Mouse (Mus musculus): ENCODE data around the gene Ccdc184.

The Ccdc184 gene

DNA sequence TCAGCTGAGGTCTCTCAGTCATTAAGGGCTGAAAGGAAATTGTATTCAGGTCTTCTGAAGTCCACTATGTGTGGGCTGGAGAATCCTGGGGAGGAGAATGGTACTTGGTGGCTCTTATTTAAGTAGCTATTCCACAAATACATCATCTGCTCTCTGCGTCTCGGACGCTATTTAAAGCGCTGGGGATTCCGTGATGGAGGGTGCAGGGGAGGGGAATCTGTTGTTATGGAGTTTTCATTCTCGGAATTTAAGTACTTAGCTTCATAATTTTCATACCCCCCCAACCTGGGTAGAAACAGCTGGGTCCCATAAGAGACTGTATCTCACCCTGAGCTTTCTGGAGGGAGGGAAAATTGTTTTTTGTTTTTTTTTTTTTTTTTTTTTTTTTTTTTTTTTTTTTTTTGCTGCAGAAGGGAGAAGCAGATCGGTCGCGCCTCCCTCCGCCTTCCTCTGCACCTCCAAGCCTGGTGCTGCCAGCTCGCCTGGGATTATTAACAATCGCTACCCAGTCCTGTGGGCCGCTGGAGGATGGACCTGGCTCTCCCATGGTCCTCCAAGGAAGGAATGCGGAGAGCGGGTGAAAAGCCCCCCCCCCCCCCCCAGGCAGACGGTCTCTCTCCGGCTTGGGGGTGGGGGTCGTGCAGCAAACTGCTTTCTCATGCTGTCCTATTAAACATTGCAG is at the start of gene Ccdc184:
Ccdc184 (plus strand) TSS at position 196 of the 682 bp plus-strand sequence.
- DNase-seq (ENCODE audit: low spot score in 2 of 2), result no peak

DNA sequence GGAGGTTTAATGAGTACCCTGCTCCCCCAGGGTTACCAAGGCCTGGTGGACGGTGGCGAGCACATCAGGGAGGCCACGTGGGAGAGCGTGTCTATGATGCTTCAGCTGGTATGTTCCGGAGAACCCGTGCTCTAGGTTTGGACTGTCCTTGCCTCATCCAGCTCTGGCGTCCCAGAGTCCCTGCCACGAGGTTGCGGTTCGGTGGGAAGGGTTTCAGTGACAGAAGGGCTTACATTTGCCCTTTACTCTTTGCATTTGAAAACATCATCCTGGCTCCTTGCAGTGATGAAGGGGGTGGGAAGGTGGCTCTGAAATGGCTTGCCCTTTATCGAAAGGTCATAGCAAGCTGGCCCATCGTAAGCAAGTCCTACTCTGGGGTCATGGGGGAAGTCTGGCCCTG is 47.6 kb upstream of the Ccdc184 start:
- DNase-seq (ENCODE audit: low spot score in 2 of 2), result no peak

DNA sequence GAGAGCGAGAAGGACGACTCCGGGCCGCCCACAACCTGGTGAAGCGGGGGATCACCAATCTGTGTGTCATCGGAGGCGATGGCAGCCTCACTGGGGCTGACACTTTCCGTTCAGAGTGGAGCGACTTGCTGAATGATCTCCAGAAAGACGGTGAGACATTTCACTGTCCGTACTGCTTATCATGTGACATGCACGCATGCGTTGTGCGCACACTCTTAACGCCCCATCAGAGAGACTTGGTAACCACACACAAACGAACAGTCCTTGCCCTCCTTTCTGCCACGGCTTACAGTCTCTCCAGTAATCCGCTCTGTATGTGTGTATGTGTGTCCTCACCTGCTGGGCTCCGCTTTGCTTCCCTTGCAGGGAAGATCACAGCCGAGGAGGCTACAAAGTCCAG is 46.1 kb upstream of the Ccdc184 start:
- no peak for DNase-seq (ENCODE audit: low spot score in 2 of 2)

DNA sequence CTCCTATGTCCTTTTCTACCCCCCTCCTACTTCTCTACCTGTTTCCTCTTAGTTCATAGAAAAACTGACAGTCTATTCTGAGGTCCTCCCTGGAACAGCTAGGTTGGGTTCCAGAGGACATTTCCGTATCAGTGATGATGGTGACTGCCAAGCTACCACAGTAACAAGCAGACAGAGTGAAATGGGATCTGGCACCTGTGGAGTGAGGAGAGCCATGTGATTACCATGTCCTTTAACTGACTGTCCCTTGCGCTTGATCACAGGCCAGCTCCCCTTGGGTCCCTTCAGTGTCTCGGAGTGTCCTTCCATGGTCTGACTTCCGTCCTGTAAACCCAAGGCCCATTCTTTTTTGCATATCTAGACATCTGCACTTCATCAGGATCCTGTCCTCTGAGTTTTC is 36.0 kb upstream of the Ccdc184 start:
- DNase-seq (ENCODE audit: low spot score in 2 of 2), result no peak

DNA sequence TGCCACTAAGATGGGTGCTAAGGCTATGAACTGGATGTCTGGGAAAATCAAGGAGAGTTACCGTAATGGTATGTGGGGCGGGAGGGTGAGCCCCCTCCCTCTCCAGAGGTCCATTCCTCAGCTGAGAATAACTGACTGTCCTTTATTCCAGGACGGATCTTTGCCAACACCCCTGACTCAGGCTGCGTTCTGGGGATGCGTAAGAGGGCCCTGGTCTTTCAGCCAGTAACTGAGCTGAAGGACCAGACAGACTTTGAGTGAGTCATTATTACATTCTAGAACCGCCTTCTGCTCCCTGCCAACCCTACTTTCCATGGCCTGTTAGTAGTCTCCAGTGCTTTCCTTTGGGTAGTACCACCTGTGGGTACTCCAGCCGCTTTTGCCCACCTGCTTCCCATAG is 35.5 kb upstream of the Ccdc184 start:
- no peak for DNase-seq (ENCODE audit: low spot score in 2 of 2)

DNA sequence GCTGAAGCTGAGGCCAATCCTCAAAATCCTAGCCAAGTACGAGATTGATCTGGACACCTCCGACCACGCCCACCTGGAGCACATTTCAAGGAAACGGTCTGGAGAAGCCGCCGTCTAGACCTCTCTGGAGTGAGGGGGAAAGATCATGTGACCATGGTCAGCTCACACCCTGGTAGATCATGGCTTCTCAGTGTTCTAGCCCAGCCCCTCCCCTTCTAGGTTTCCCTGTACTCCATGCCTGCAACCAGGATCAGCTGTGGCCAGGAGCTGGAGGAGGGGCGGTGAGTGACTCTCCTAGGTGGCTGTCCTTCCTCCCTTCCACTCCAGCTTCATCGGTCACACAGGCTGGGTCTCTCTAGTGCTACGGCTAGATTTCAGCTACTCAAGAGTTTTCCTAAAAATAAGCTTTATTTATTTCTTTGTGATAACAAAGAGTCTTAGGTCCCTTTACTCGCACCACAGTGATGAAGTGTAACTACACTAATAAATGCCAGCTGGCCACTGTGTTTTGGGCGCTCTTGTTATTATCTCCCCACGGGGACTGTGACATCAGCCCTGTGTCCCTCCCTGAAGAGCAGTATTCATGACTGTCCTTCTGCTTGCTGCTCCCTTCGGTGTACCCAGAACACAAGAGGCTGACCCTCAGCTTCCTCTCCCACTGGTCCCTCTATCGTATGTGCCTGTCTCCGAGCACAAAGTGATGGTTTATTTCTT is 34.9 kb upstream of the Ccdc184 start:
- DNase-seq (ENCODE audit: low spot score in 2 of 2), result no peak

DNA sequence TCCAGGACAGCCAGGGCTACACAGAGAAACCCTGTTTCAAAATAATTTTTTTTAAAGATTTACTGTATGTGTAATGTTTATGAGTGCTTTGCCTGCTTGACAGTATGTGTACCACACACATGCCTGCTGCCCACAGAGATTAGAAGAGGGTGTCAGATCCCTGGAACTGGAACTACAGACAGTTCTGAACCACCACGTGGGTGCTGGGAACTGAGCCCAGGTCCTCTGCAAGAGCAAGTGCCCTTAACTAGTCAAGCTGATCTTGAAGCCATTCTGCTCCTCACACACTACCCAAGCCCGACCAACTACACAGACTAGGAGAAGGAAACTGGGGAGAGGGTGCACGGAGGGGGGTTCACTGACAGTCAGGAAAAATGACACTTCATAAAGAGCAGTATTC is 33.5 kb upstream of the Ccdc184 start:
- DNase-seq (ENCODE audit: low spot score in 2 of 2), result no peak

DNA sequence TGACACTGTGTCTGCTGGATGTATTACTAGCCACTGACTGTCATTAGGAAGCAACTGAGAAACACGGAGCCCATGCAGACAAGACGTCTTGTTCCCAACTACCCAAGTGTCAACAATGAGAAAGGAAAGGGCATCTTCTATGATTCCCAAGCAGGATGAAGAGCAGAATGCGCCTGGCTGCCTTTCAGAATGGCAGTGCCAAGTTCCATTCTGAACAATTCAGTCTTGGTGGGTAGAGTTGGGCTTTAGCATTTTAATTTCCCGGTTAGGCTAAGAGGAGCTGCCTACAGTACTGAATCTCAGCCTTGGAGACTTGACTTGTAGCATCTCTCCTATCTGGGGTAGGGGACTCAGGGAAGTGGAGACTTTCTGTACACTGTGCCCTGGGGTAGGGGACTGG is 32.9 kb upstream of the Ccdc184 start:
- DNase-seq (ENCODE audit: low spot score in 2 of 2), result no peak

DNA sequence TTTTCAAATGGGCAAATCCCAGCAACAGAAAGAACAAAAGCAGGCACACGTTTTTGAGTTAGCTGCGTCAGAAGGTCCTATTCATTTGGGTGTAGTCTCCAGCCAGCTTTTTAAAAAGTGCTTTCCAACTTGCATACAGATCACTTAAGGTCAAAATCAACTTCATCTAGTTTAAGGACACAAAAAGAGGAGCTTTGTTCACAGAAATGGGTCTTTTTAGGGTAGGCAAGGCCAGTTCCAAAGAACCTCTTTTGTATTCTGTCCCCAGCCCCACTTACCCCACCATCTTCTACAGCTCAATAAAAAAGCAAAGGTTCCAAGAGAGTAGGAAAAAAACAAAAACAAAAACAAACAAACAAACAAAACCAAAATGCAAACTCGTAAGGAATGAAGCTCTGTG is 32.3 kb upstream of the Ccdc184 start:
- DNase-seq (ENCODE audit: low spot score in 2 of 2), result no peak

DNA sequence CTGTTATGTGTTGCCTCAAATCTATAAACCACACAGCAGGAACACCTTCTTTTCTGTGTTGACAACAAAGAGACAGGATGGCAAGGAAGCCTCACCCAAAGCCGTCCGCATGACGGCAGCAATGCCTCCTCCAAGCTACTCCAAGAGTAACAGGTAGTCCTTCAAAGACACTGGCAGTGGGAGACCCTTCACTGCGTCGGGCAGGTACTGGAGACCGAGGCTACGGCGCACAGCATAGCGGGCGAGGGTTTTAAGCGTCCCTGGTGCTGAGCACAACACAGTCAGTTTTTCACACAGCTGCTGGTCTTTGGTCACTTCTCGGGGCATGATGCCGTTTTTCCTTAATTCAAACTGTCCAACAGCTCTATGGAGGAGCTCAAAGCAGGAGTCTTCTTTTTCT is 31.3 kb upstream of the Ccdc184 start:
- no peak for DNase-seq (ENCODE audit: low spot score in 2 of 2)

DNA sequence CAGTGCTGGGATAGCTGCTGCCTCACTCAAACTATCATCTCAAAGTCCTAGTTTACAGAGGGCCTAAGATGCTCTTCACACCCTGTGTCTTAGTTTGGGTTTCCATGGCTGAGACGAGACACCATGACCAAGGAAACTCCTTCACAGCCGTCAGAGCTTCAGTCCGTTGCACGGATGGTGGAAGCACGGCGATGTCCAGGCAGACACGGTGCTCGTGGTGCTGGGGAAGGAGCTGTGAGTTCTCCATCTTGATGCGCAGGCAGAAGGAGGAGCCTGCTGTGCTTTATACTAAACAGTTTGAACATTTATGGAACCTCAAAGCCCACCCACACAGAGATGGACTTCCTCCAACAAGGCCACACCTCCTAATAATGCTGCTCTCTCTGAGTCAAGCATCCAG is 30.1 kb upstream of the Ccdc184 start:
- no peak for DNase-seq (ENCODE audit: low spot score in 2 of 2)

DNA sequence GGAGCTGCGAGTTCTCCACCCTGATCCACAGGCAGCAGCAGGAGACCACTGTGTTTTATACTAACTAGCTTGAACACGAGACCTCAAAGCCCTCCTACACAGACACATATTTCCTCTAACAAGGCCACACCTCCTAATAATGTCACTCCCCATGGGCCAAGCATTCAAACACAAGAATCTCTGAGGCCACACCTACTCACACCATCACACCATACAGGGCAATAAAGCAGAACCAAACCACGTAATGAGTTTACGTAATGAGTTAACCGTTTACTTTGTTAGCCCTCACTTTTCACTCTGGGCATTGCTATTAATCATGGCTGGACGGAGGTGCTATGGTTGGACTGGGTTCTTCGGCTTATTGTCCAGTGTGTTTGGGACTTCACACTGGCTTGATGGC is 27.2 kb upstream of the Ccdc184 start:
- no peak for DNase-seq (ENCODE audit: low spot score in 2 of 2)

DNA sequence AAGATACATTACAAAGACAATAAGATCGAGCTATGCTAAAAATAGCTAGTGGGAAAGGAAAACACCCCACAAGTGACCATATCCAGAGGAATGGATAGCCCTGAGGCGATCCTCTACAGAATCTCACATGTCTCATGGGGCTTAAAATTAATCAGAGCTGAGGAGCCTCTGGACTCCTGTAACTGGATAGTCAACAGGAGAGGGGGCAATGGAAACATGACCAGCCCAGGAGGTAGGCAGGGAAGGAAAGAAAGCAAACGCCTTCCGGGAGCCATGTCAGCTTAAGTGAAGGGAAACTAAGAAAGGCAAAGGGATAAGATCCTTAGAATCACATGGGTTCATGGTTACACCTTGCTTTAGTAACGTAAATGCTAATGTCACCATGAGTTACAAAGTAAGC is 26.1 kb upstream of the Ccdc184 start:
- DNase-seq (ENCODE audit: low spot score in 2 of 2), result no peak

DNA sequence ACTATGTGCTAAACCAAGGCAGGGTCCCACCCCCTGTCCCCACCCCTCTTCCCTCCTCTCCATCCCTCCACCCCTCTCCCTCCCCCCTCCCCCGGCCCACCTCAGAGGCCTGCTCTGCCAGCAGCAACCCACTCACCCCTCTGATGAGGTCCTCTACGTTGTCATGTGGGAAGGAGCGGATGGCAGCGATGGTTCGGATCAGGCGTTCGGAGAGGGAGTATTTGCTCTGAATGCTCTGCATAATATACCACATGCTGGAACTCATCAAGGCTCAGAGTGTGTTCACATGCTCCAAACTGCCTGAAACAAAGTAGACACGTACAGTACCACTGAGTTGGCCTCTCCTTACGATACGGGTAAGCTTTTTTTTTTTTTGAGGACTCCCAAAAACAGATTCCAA is 24.4 kb upstream of the Ccdc184 start:
- DNase-seq (ENCODE audit: low spot score in 2 of 2), result no peak

DNA sequence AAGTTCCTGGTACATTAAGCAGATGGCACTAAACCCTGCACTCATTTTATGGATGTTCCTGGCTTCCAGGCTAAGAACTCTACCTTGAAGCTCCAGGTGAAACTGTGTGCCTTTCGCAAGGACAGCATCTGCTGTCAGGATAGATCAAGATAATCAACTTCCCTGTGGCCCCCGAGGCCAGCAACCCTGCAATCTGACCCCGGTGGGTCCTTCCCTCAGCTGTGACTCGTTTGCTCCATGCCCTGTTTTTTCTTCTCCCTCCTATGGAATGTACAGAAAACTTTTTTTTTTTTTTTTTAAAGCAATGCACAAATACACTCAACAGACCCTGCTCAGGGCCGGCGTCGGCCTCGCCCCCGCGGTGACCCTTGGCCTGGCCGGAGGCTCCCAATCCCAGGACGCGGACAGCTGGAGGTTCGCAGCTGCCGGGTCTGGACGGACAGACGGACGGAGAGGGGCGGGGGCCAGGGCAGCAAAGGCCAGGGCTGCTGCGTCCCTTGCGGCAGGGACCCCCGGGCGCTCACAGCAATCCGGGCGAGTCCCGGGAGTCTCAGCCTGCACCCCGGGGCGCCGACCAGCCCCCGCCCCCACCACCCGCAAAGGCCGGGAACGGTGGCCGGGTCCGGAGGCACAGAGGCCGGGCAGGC is 22.0 kb upstream of the Ccdc184 start:
- no peak for DNase-seq (ENCODE audit: low spot score in 2 of 2)

DNA sequence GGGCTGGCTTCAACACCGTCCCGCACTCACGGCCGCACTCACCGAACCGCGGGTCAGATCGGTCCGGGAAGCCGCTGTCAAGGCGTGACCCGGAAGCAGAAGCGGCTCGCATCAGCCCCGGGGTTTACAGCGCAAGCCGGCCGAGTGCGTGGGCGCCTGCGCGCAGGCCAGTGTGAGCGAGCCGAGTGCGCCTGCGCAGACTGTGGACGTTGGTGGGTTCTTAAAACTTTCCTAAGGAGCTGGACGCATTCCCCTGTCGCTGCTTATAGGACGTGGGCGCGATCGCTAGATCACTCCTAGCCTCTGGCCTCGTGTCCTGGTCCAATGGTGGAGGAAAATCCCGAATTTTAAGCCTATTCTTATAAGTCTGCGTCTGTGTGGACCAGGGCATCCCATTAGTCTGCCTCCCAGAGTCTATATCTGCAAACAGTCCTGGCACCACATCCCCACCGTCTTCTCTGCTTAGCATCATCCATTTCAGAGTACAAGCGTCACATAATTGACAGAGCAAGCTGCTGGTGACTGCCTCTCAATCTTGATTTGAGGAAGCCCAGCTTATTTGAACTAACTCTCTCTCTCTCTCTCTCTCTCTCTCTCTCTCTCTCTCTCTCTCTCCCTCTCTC is 21.3 kb upstream of the Ccdc184 start:
- peak; percentile 89 to 92 for DNase-seq (ENCODE audit: low spot score in 2 of 2)

DNA sequence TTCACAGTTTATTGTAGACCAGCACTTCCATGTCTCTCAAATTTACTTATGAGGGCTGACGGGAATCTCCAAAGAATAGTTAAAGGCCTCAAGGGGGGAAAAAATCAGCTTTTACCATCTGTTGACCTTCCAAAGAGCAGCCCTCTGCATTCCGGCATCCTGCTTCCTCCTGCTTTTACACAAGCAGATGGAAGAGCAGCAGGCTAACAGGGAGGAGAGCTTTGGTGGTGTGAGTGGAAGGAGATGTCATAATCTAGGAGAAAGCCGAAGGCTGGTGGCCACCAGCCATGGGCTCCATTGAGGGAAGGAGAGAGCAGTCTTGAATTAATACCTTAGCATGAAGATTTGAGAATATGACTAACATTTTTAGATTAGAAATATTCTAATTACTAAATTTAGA is 18.6 kb upstream of the Ccdc184 start:
- DNase-seq (ENCODE audit: low spot score in 2 of 2), result no peak

DNA sequence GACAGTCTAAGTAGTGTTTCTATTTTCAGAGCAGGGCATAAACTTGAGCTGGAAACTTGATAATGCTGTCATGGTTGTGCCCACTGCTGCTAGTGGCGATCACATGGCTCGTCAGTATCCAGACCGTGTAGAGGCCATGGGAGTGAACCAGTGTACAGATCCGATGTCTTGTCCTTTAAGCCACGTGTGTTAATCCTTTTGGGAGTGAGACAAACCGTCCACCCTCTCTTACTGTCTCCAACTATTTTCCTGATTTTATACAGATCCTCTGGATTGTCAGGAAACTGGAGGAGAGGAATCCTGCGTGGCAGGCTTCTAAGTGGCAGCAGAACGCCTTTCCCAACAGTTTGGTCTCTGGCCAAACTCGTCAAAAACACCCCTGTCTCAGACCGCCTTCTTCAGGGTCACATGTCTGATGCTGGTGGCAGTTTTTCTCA is 17.8 kb upstream of the Ccdc184 start:
- no peak for DNase-seq (ENCODE audit: low spot score in 2 of 2)

DNA sequence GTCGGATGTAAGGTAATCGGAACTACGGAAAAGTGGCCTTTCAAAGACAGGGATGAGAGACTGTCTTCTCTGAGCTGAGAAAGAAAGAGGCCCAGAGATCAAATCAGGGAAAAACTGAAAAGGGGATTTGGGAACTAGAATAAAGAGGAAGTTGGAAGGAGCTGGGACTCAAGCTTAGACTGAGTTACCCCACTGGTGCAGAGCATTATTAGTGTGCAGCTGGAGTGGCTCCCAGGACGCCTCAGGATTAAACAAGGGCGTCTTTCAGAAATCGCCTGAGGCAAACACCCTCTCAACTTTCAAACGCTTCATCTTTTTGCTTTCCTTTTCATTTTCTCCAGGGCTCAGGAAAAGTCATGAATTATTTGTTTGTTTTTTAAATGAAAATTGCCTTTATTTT is 14.0 kb upstream of the Ccdc184 start:
- no peak for DNase-seq (ENCODE audit: low spot score in 2 of 2)

DNA sequence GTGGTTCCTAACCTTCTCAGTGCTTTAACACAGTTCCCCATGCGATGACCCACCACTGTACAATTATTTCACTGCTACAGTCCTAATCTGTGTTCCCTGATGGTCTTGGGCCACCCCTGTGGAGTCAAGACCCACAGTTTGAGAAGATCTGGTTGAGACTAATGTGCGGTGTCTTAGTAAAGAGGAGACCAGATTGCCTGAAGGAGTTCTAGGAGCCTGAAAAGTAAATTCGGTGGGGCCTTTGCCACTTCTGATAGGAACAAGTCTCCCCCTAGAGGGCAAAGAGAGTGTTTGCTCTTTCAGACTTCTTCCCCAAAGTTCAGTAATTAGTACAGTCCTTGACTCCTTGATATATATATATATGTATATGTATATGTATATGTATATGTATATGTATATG is 13.3 kb upstream of the Ccdc184 start:
- DNase-seq (ENCODE audit: low spot score in 2 of 2), result no peak

DNA sequence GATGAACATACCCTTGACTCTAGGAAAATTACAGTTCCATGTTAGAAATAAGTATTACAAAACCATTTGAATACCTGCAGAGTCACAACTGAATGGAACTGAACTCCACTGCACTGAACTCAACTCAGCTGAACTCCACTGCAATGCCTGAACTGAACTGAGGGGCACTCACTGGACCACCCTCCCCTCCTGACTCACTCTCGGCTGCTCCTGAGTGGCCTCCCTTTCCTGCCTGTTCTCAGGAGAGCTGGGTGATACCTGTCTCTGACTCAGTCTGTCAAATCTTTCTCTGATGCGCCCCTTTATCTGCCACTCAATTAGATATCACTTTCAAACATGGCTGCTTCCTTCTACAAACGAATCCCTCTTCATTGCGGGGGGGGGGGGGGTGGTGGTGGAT is 12.8 kb upstream of the Ccdc184 start:
- DNase-seq (ENCODE audit: low spot score in 2 of 2), result no peak

DNA sequence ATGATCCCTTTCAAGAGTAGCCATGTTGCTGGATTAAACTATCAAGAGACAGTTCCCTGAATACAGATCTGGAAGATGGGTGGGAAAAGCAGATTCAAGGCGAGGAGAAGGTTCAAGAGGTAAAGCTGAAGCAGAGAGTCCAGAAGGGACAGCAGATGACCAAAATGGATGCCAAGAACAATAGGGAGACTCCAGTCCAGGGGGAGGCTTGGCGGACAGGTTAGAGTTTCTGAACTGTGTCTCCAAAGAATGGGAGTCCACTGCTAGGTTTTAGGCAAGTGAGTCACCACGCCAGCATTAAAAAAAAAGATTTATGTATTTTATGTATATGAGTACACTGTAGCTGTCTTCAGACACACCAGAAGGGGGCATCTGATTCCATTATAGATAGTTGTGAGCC is 12.3 kb upstream of the Ccdc184 start:
- DNase-seq (ENCODE audit: low spot score in 2 of 2), result no peak

DNA sequence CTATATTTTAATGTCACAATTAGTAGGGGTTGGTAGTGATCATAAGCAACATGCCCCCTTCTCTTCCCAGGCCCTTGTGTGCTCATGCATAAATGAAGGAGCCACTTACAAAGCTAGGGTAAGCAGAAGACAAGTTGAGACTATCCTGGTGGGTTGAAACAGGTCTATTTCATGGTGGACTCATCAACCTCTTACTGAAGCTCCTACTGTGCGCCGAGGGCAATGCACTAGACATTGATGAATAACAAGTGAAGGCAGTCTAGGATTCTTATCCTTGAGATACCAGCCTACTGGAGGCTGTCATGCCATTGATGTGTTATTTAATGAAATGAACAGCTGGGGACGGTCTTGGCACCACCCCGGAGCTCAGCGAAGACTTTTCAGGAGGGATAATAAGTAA is 11.7 kb upstream of the Ccdc184 start:
- DNase-seq (ENCODE audit: low spot score in 2 of 2), result no peak

Measured in frontal cortex, postnatal 25 days (tissue).